Mouse (Mus musculus): ENCODE data around the gene Dhx57. TPM values are rescaled to one million over a fixed set of nuclear protein-coding genes. Genes with fewer than 3 reads are reported as not detected.
A peak's percentile ranks its signal among the peaks of the same experiment; 100 is the strongest.

Dhx57 gene
- total and polyA plus RNA-seq, 3 experiments = 3.4 to 6.8 TPM; not detected in 1

- Histone ChIP-seq H3K9me3 (replicated peaks; ENCODE audit: insufficient read depth, low read length) (no peaks in the 10 kb centered on the region), H3K4me1 (ENCODE audit: control insufficient read depth in 1 of 2, insufficient read depth in 2 of 2, low read length in 2 of 2) (peaks cover 0 to 4% of the 10 kb centered on the region in 2 experiments; a peak in 1 of 4 replicates), H3K4me3 (ENCODE audit: control insufficient read depth in 1 of 2, insufficient read depth in 1 of 2, low read depth in 2 of 2, low read length in 2 of 2) (no peak within 1 kb of the TSS), H3K27ac (ENCODE audit: control insufficient read depth, low read depth, low read length) (no peak within 1 kb of the TSS), H3K79me2 (ENCODE audit: control insufficient read depth, insufficient read depth, low read length, poor library complexity) (no peaks in the 10 kb centered on the region), H3K9ac (ENCODE audit: control insufficient read depth, low read depth, low read length, poor library complexity, severe bottlenecking) (no peak within 1 kb of the TSS), H3K27me3 (ENCODE audit: control insufficient read depth in 1 of 2, insufficient read depth in 2 of 2, low read length in 2 of 2) (no peaks in the 10 kb centered on the region; a peak in 2 of 4 replicates), H3K36me3 (ENCODE audit: control insufficient read depth in 1 of 2, insufficient read depth in 2 of 2, low read length in 2 of 2) (peaks cover 0 to 5% of the 10 kb centered on the region in 2 experiments; a peak in 2 of 4 replicates)
- peak; percentile 83 for DNase-seq (ENCODE audit: low read depth, low spot score)
- TF ChIP-seq MAZ (IDR thresholded peaks at IDR 0.05; ENCODE audit: low read depth, low read length) = no peak
- TF ChIP-seq ZMIZ1 (IDR thresholded peaks at IDR 0.05; ENCODE audit: low read depth, low read length) = no peak
- TF ChIP-seq TBP (IDR thresholded peaks at IDR 0.05; ENCODE audit: low read depth, low read length) = peak; percentile 75
- no peak for TF ChIP-seq CHD1 (IDR thresholded peaks at IDR 0.05; ENCODE audit: low read depth, low read length)
- TF ChIP-seq TCF12 (IDR thresholded peaks at IDR 0.05; ENCODE audit: low read depth, low read length) = peak; percentile 57
- no peak for TF ChIP-seq MXI1 (IDR thresholded peaks at IDR 0.05; ENCODE audit: low read depth, low read length)
- peak; percentile 47 to 67 for TF ChIP-seq EP300 (IDR thresholded peaks at IDR 0.05; ENCODE audit: low read depth in 1 of 2, low read length in 2 of 2)
- no peak for TF ChIP-seq MAX (IDR thresholded peaks at IDR 0.05; ENCODE audit: low read length)
- TF ChIP-seq JUND (IDR thresholded peaks at IDR 0.05; ENCODE audit: low read depth, low read length) = no peak
- TF ChIP-seq MYC (IDR thresholded peaks at IDR 0.05; ENCODE audit: low read depth, low read length) = no peak
- peak; percentile 90 for TF ChIP-seq GATA1 (IDR thresholded peaks at IDR 0.05; ENCODE audit: low read depth, low read length)
- TF ChIP-seq ETS1 (IDR thresholded peaks at IDR 0.05; ENCODE audit: low read depth, low read length) = peak; percentile 23; the same call in 1 of the 2 replicates
- no peak for TF ChIP-seq HCFC1 (IDR thresholded peaks at IDR 0.05; ENCODE audit: low read depth, low read length)
- TF ChIP-seq ZNF384 (IDR thresholded peaks at IDR 0.05; ENCODE audit: low read depth, low read length) = no peak
- TF ChIP-seq BHLHE40 (IDR thresholded peaks at IDR 0.05; ENCODE audit: borderline replicate concordance, low read depth, low read length) = no peak
- peak; percentile 97 for TF ChIP-seq RCOR1 (IDR thresholded peaks at IDR 0.05; ENCODE audit: low read depth, low read length)
- TF ChIP-seq E2F4 (IDR thresholded peaks at IDR 0.05; ENCODE audit: borderline replicate concordance, low read depth, low read length) = no peak
- no peak for TF ChIP-seq ZKSCAN1 (IDR thresholded peaks at IDR 0.05; ENCODE audit: low read depth, low read length)
- no peak for TF ChIP-seq MAFK (IDR thresholded peaks at IDR 0.05; ENCODE audit: borderline replicate concordance, low read depth, low read length)
Observed at GRCm38 (mm10) chr17:80307251-80307650, 17.0 kb upstream of the Dhx57 start, which contains the start of gene Arhgef33. Gene Arhgef33 (plus strand): TSS chr17:80307407.

GRCm38 (mm10) chr17:80298844-80299243, 8.6 kb upstream of the Dhx57 start:
- DNase-seq (ENCODE audit: low read depth, low spot score) = no peak
- Histone ChIP-seq H3K27ac (ENCODE audit: control insufficient read depth, low read depth, low read length) (no peak overlapping the region), H3K27me3 (ENCODE audit: control insufficient read depth in 1 of 2, insufficient read depth in 2 of 2, low read length in 2 of 2) (no peaks in the 10 kb centered on the region), H3K9me3 (replicated peaks; ENCODE audit: insufficient read depth, low read length) (no peaks in the 10 kb centered on the region), H3K79me2 (ENCODE audit: control insufficient read depth, insufficient read depth, low read length, poor library complexity) (no peaks in the 10 kb centered on the region), H3K4me3 (ENCODE audit: control insufficient read depth in 1 of 2, insufficient read depth in 1 of 2, low read depth in 2 of 2, low read length in 2 of 2) (no peak overlapping the region), H3K36me3 (ENCODE audit: control insufficient read depth in 1 of 2, insufficient read depth in 2 of 2, low read length in 2 of 2) (peaks cover 0 to 4% of the 10 kb centered on the region in 2 experiments; a peak in 2 of 4 replicates), H3K4me1 (ENCODE audit: control insufficient read depth in 1 of 2, insufficient read depth in 2 of 2, low read length in 2 of 2) (peaks cover 0 to 2% of the 10 kb centered on the region in 2 experiments; a peak in 1 of 4 replicates), H3K9ac (ENCODE audit: control insufficient read depth, low read depth, low read length, poor library complexity, severe bottlenecking) (no peak overlapping the region)
- TF ChIP-seq ZKSCAN1 (IDR thresholded peaks at IDR 0.05; ENCODE audit: low read depth, low read length) (peak; percentile 70), MEF2A (IDR thresholded peaks at IDR 0.05; ENCODE audit: extremely low read depth, insufficient replicate concordance, low read depth, low read length, poor library complexity, severe bottlenecking) (no peak)
